Mouse (Mus musculus) small intestine, adult 2 months (tissue): ENCODE data around the gene Gm27027. TPM values are rescaled to one million over a fixed set of nuclear protein-coding genes. Genes with fewer than 3 reads are reported as not detected.
A peak's percentile ranks its signal among the peaks of the same experiment; 100 is the strongest.

ENCODE experiments used
- H3K27ac ChIP-seq: fragments of 200-500 bp; 2 replicates; pipeline ENCODE4 v1.5.1; 2012; ENCODE audit warnings: low read depth, low read length, control low read depth, inconsistent platforms; ENCODE audit not compliant: insufficient read depth
- H3K27me3 ChIP-seq: fragments of 200-500 bp; 2 replicates; pipeline ENCODE4 v1.6.1; 2012; ENCODE audit warnings: mild to moderate bottlenecking, moderate library complexity, low read length, inconsistent platforms; ENCODE audit not compliant: control insufficient read depth, insufficient read depth
- H3K36me3 ChIP-seq: fragments of 200-500 bp; 2 replicates; pipeline ENCODE4 v1.6.1; 2012; ENCODE audit warnings: mild to moderate bottlenecking, low read length, control low read depth, inconsistent platforms; ENCODE audit not compliant: control insufficient read depth, insufficient read depth
- H3K4me1 ChIP-seq: fragments of 200-500 bp; 2 replicates; pipeline ENCODE4 v1.6.1; 2012; ENCODE audit warnings: low read length, inconsistent platforms, mixed read lengths; ENCODE audit not compliant: control insufficient read depth, insufficient read depth, insufficient read length
- H3K4me3 ChIP-seq: fragments of 200-500 bp; 2 replicates; pipeline ENCODE4 v1.5.1; 2012; ENCODE audit warnings: low read depth, mild to moderate bottlenecking, control low read depth, inconsistent platforms, low read length, moderate library complexity
- CTCF ChIP-seq: fragments of 200-500 bp; IDR thresholded peaks from 2 replicates; pipeline ENCODE4 v1.5.1; 2012; ENCODE audit warnings: low read depth, mild to moderate bottlenecking, control low read depth, inconsistent platforms, low read length, moderate library complexity, mixed read lengths; ENCODE audit not compliant: insufficient replicate concordance, insufficient read length; ENCODE audit errors: extremely low read depth
- POLR2A ChIP-seq: fragments of 200-500 bp; IDR thresholded peaks from 2 replicates; pipeline ENCODE4 v1.6.1; 2012; ENCODE audit warnings: low read depth, mild to moderate bottlenecking, control low read depth, inconsistent platforms, low read length, moderate library complexity
- WGBS: fragments of 180-500 bp; shearing (Covaris S2); methylation state at CpG from one replicate; pipeline ENCODE4 v1.1.7; 2018; 5-methylcytosine and 5-hydroxymethylcytosine counted together
- polyA plus RNA-seq: library from polyadenylated mRNA; depleted of rRNA; stranded (reverse); fragments of >200 nt; gene quantifications from 2 replicates; pipeline ENCODE4 v1.2.3, GENCODE M21; 2012

Gene Gm27027
- polyA plus RNA-seq, 1 experiment, result 1.2 TPM

GRCm38 (mm10) chr2:93959346-93959745, 36.8 kb downstream of the Gm27027 start:
- H3K36me3 ChIP-seq, result no peaks in the 10 kb centered on the region
- TF ChIP-seq POLR2A, result no peak
- no peak overlapping the region for H3K27ac ChIP-seq
- no peak overlapping the region for H3K4me3 ChIP-seq
- H3K4me1 ChIP-seq, result peaks cover 7% of the 10 kb centered on the region; the same call in 1 of the 2 replicates
- WGBS, result 71% methylated on average over 8 of the region's 8 CpGs
- peaks cover 17% of the 10 kb centered on the region for H3K27me3 ChIP-seq

GRCm38 (mm10) chr2:93958216-93958615, 37.9 kb downstream of the Gm27027 start:
- Histone ChIP-seq H3K4me3 (no peak overlapping the region), H3K4me1 (peaks cover 7% of the 10 kb centered on the region; the same call in 1 of the 2 replicates), H3K27me3 (peaks cover 22% of the 10 kb centered on the region), H3K36me3 (no peaks in the 10 kb centered on the region), H3K27ac (no peak overlapping the region)
- TF ChIP-seq CTCF, result no peak
- no peak for TF ChIP-seq POLR2A
- 73% methylated on average over 3 of the region's 3 CpGs for WGBS

- Histone ChIP-seq H3K4me1 (peaks cover 7% of the 10 kb centered on the region; the same call in 1 of the 2 replicates), H3K27me3 (peaks cover 22% of the 10 kb centered on the region), H3K27ac (no peak overlapping the region), H3K36me3 (no peaks in the 10 kb centered on the region), H3K4me3 (no peak overlapping the region)
- TF ChIP-seq POLR2A, result no peak
- no peak for TF ChIP-seq CTCF
- WGBS, result 63% methylated on average over 8 of the region's 8 CpGs
Measured at GRCm38 (mm10) chr2:93957785-93958175, 38.4 kb downstream of the Gm27027 start.

- Histone ChIP-seq H3K4me1 (peaks cover 7% of the 10 kb centered on the region; the same call in 1 of the 2 replicates), H3K4me3 (peak within 1 kb of the TSS; percentile 63), H3K36me3 (no peaks in the 10 kb centered on the region), H3K27ac (peak within 1 kb of the TSS; percentile 42), H3K27me3 (peaks cover 22% of the 10 kb centered on the region)
- 6% methylated on average over 49 of the region's 62 CpGs for WGBS
- TF ChIP-seq POLR2A (0 out of 2 replicates have a peak, but pooled peaks have one; percentile 15), CTCF (no peak)
Measured at GRCm38 (mm10) chr2:93956908-93957784, 39.0 kb downstream of the Gm27027 start, which contains the start of gene Gm13889. TSS of gene Gm13889 (minus strand) at chr2:93957201.

GRCm38 (mm10) chr2:93956331-93956801, 39.8 kb downstream of the Gm27027 start:
- WGBS, result 2% methylated on average over 42 of the region's 44 CpGs

GRCm38 (mm10) chr2:93955886-93956285, 40.3 kb downstream of the Gm27027 start:
- H3K4me1 ChIP-seq, result peaks cover 5% of the 10 kb centered on the region; the same call in 1 of the 2 replicates
- H3K36me3 ChIP-seq, result no peaks in the 10 kb centered on the region
- H3K27ac ChIP-seq, result peak overlapping the region; percentile 42; the same call in 1 of the 2 replicates
- H3K27me3 ChIP-seq, result peaks cover 22% of the 10 kb centered on the region
- TF ChIP-seq CTCF, result no peak
- TF ChIP-seq POLR2A, result no peak
- WGBS, result under 1% methylated on average over 31 of the region's 31 CpGs
- peak overlapping the region; percentile 63 for H3K4me3 ChIP-seq

More at GRCm38 (mm10) chr2:93956331-93956801, 39.8 kb downstream of the Gm27027 start:
- Histone ChIP-seq H3K27ac (peak overlapping the region; percentile 42), H3K27me3 (peaks cover 22% of the 10 kb centered on the region), H3K4me1 (peaks cover 5% of the 10 kb centered on the region; the same call in 1 of the 2 replicates), H3K36me3 (no peaks in the 10 kb centered on the region), H3K4me3 (peak overlapping the region; percentile 63)
- TF ChIP-seq POLR2A (no peak), CTCF (no peak)

GRCm38 (mm10) chr2:93954781-93955578, 41.2 kb downstream of the Gm27027 start:
- H3K27ac ChIP-seq, result no peak overlapping the region
- no peak for TF ChIP-seq POLR2A
- TF ChIP-seq CTCF, result no peak
- H3K4me3 ChIP-seq, result peak overlapping the region; percentile 63
- peaks cover 5% of the 10 kb centered on the region; the same call in 1 of the 2 replicates for H3K4me1 ChIP-seq
- H3K27me3 ChIP-seq, result peaks cover 22% of the 10 kb centered on the region
- no peaks in the 10 kb centered on the region for H3K36me3 ChIP-seq
- WGBS, result under 1% methylated on average over 32 of the region's 32 CpGs
